Mouse (Mus musculus): Measurements from ENCODE around the gene Txnrd1. TPM values are rescaled to one million over a fixed set of nuclear protein-coding genes. Genes with fewer than 3 reads are reported as not detected.
A peak's percentile ranks its signal among the peaks of the same experiment; 100 is the strongest.

Gene Txnrd1
- polyA plus RNA-seq, 1 experiment: 81.4 TPM

DNA sequence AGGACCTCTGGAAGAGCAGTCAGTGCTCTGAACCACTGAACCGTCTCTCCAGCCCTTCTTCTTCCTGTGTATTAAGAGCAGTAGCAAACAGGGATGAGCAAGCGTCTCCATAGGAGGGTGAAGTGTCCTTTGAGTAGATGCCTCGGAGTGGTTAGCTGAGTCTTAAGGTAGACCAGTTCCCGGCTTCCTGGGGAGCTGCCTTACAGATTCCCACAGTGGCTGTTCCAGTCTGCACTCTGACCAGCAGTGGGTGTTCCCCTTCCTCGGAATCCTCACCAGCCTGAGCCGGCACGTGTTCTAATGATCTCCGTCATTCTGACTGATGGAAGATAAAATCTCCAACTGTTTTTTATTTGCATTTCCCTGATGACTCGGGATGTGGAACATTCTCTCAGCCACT lies 17.3 kb upstream of the Txnrd1 start:
- WGBS: 89% methylated on average over 9 of the region's 9 CpGs
- no peak for DNase-seq (ENCODE audit: low read depth, low spot score)

DNA sequence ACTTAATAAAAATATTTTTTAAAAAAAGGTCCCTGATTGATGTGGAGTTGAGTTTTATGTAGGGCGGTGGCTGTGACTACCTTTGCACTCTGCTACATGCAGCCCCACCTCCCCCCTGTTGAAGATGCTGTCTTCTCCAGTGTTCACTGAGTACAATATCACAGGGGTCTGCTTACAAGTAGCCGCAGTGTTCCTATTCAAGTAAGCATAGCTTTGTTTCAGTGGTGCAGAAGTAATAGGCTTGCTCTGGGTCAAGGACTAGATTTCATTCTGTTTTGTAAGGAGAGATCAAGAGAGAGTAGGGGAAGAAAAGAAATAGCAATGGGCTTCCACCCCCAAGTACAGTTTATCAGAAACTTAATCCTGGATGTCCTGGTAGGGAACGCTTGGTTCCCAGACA lies 16.2 kb upstream of the Txnrd1 start:
- 95% methylated on average over 3 of the region's 3 CpGs for WGBS

GRCm38 (mm10) chr10:82817936-82818335 lies 15.8 kb upstream of the Txnrd1 start:
- WGBS: 66% methylated on average over 9 of the region's 9 CpGs
- no peak for DNase-seq (ENCODE audit: low read depth, low spot score)

More for the DNA sequence above, 16.2 kb upstream of the Txnrd1 start:
- DNase-seq (ENCODE audit: low read depth, low spot score): no peak

DNA sequence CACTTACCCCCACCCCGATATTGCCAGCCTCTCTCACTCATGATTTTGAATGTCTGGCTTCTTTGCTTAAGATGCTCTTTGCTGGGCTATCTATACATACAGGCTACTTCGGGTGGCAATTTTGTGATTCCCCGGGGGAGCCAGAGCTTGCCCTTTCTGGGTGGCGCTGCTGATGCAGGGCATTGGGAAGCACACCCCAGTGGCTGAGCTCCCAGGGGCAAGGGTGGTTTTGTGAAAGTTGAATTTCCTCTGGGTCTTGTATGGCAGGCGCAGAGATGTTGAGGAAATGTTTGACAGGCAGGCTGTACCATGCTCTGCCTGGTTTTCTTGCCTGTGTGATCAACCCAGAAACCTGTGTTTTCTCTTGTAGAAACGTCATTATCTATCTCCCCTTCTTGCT lies 15.1 kb upstream of the Txnrd1 start:
- WGBS: 88% methylated on average over 6 of the region's 6 CpGs
- DNase-seq (ENCODE audit: low read depth, low spot score): no peak

GRCm38 (mm10) chr10:82823108-82823778 lies 10.5 kb upstream of the Txnrd1 start:
- no peak for DNase-seq (ENCODE audit: low read depth, low spot score)
- 88% methylated on average over 14 of the region's 14 CpGs for WGBS

- no peak for DNase-seq (ENCODE audit: low read depth, low spot score)
- 86% methylated on average over 5 of the region's 5 CpGs for WGBS
Observed at GRCm38 (mm10) chr10:82823779-82824177, 10.0 kb upstream of the Txnrd1 start.

- no peak for DNase-seq (ENCODE audit: low read depth, low spot score)
- WGBS: 46% methylated on average over 10 of the region's 10 CpGs
Observed at GRCm38 (mm10) chr10:82824541-82824940, 9.2 kb upstream of the Txnrd1 start.

GRCm38 (mm10) chr10:82826516-82826915 lies 7.2 kb upstream of the Txnrd1 start:
- 35% methylated on average over 6 of the region's 6 CpGs for WGBS
- no peak for DNase-seq (ENCODE audit: low read depth, low spot score)

GRCm38 (mm10) chr10:82835898-82836297 lies 2.1 kb downstream of the Txnrd1 start:
- 89% methylated on average over 3 of the region's 3 CpGs for WGBS
- DNase-seq (ENCODE audit: low read depth, low spot score): no peak

- 35% methylated on average over 7 of the region's 7 CpGs for whole genome bisulfite sequencing
- no peak for DNase-seq (ENCODE audit: low read depth, low spot score)
Observed at GRCm38 (mm10) chr10:82838390-82838789, 4.6 kb downstream of the Txnrd1 start.

GRCm38 (mm10) chr10:82844090-82844489 lies 10.3 kb downstream of the Txnrd1 start:
- WGBS: 78% methylated on average over 6 of the region's 6 CpGs
- no peak for DNase-seq (ENCODE audit: low read depth, low spot score)

- WGBS: 60% methylated on average over 8 of the region's 8 CpGs
- DNase-seq (ENCODE audit: low read depth, low spot score): no peak
Observed at GRCm38 (mm10) chr10:82844731-82845130, 11.0 kb downstream of the Txnrd1 start.

GRCm38 (mm10) chr10:82847821-82848459 lies 14.2 kb downstream of the Txnrd1 start:
- WGBS: 35% methylated on average over 9 of the region's 9 CpGs
- no peak for DNase-seq (ENCODE audit: low read depth, low spot score)

DNA sequence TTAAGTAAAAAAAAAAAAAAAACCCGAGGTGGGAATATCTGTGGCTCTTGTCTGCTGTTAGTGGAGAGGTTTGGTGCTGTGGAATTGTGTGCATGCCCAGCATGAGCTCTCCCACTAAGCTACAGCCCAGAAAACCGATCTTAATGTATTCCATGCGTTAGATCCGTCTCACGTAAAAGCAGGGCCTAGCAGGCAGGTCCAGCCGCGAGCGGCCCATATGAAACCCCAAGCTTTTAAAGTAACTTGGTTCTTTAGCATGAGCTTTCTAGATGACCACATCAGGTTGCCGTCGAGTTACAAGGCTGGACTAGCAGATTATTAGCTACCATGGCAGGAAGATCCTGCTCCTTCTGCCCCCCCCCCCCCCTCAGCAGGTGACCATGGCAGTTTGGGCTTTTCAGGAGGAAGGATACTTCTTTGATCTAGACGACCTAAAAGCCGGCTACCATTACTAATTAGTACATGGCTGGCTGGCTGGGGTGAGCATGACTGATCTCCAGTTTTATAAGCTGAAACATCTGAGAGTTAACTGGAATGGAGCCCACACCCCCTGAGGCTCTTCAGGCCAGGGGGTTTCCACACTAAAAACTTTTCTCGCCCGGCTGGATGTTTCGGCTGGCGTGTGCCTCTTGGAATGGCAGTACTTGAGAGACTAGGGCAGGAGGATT lies 16.1 kb downstream of the Txnrd1 start:
- DNase-seq (ENCODE audit: low read depth, low spot score): no peak
- WGBS: 82% methylated on average over 16 of the region's 16 CpGs

- WGBS: 90% methylated on average over 5 of the region's 5 CpGs
- no peak for DNase-seq (ENCODE audit: low read depth, low spot score)
Observed at GRCm38 (mm10) chr10:82850354-82850752, 16.6 kb downstream of the Txnrd1 start.

DNA sequence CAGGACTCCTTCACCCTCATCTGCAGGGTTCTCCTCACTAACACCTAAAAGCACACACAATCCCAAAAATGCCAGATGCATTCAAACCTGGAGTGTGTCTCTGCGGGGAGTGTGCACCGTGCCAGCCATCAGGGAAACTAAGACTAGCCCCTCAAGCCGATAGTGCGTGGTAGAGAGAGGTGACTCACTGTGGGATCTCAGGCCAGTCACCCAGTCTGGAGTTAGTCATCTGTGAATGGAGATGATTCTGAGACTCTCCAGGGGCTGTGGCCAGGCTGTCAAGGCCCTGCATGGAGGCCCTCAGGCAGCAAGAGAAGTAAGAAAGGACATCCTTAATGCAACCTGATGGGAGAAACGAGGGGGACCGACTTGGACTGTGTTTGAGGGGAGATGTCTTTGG lies 18.0 kb downstream of the Txnrd1 start:
- no peak for DNase-seq (ENCODE audit: low read depth, low spot score)
- WGBS: 87% methylated on average over 6 of the region's 6 CpGs

GRCm38 (mm10) chr10:82858032-82858680 lies 24.4 kb downstream of the Txnrd1 start:
- 28% methylated on average over 10 of the region's 10 CpGs for WGBS
- no peak for DNase-seq (ENCODE audit: low read depth, low spot score)

- WGBS: under 1% methylated on average over 49 of the region's 49 CpGs
- peak; percentile 78 for DNase-seq (ENCODE audit: low read depth, low spot score)
Observed at GRCm38 (mm10) chr10:82858691-82859532, 25.2 kb downstream of the Txnrd1 start.

DNA sequence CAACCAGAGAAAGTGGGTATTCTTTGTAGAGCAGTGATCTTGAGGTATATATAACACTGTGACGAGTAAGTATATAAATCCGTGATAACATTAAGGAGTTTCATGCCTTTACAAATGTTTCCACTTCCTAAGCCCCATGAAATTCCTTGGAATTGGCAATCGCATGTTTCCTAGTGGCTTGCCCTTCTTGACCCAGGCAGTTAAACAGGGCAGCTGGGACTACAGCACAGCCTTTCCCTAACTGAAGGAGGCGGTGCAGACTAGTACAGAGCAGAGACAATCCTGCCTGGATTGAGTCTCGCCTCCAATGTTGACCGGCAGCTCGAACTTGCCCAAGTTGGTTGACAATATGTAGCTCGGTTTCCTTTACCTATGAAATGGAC lies 25.8 kb downstream of the Txnrd1 start:
- under 1% methylated on average over 8 of the region's 8 CpGs for WGBS
- DNase-seq (ENCODE audit: low read depth, low spot score): no peak

All from large intestine, adult 2 months (tissue).